Mouse (Mus musculus): Measurements from ENCODE around the gene Igsf9.

Igsf9 gene

GRCm38 (mm10) chr1:172509235-172509634 lies 27.6 kb downstream of the Igsf9 start:
- in situ Hi-C loops (cut with MboI; ENCODE audit: unreplicated experiment in 2 of 2): loop anchor here (25.0 kb wide), 1 partner anchor 372 kb away; the partner anchor contains the start of genes Dcaf8 (in 2 of the 2) and Pex19 (in 2 of the 2)

- in situ Hi-C loops (cut with MboI; ENCODE audit: unreplicated experiment in 2 of 2): loop anchor here (25.0 kb wide), 1 partner anchor 373 kb away; the partner anchor contains the start of genes Dcaf8 (in 2 of the 2) and Pex19 (in 2 of the 2)
Observed at GRCm38 (mm10) chr1:172509983-172510382, 28.4 kb downstream of the Igsf9 start.

GRCm38 (mm10) chr1:172510421-172510972 lies 28.9 kb downstream of the Igsf9 start:
- in situ Hi-C loops (cut with MboI; ENCODE audit: unreplicated experiment in 2 of 2): loop anchor here (25.0 kb wide), 1 partner anchor 373 kb away; the partner anchor contains the start of genes Dcaf8 (in 2 of the 2) and Pex19 (in 2 of the 2)

- in situ Hi-C loops (cut with MboI; ENCODE audit: unreplicated experiment in 2 of 2): loop anchor here (25.0 kb wide), 1 partner anchor 376 kb away; the partner anchor contains the start of genes Dcaf8 (in 2 of the 2) and Pex19 (in 2 of the 2)
Observed at GRCm38 (mm10) chr1:172512962-172513361, 31.4 kb downstream of the Igsf9 start.

GRCm38 (mm10) chr1:172513525-172514212 lies 32.1 kb downstream of the Igsf9 start:
- in situ Hi-C loops (cut with MboI; ENCODE audit: unreplicated experiment in 2 of 2): loop anchor here (25.0 kb wide), 1 partner anchor 376 kb away; the partner anchor contains the start of genes Dcaf8 (in 2 of the 2) and Pex19 (in 2 of the 2)

GRCm38 (mm10) chr1:172514213-172514529 lies 32.6 kb downstream of the Igsf9 start:
- in situ Hi-C loops (cut with MboI; ENCODE audit: unreplicated experiment in 2 of 2): loop anchor here (25.0 kb wide), 1 partner anchor 377 kb away; the partner anchor contains the start of genes Dcaf8 (in 2 of the 2) and Pex19 (in 2 of the 2)

- in situ Hi-C loops (cut with MboI; ENCODE audit: unreplicated experiment in 2 of 2): loop anchor here (25.0 kb wide), 1 partner anchor 377 kb away; the partner anchor contains the start of genes Dcaf8 (in 2 of the 2) and Pex19 (in 2 of the 2)
Observed at GRCm38 (mm10) chr1:172514551-172515268, 33.1 kb downstream of the Igsf9 start.

GRCm38 (mm10) chr1:172515396-172515795 lies 33.8 kb downstream of the Igsf9 start:
- in situ Hi-C loops (cut with MboI; ENCODE audit: unreplicated experiment in 2 of 2): loop anchor here (25.0 kb wide), 1 partner anchor 378 kb away; the partner anchor contains the start of genes Dcaf8 (in 2 of the 2) and Pex19 (in 2 of the 2)

GRCm38 (mm10) chr1:172518013-172518412 lies 36.4 kb downstream of the Igsf9 start:
- in situ Hi-C loops (cut with MboI; ENCODE audit: unreplicated experiment in 2 of 2): loop anchor here (25.0 kb wide), 1 partner anchor 381 kb away; the partner anchor contains the start of genes Dcaf8 (in 2 of the 2) and Pex19 (in 2 of the 2)

- in situ Hi-C loops (cut with MboI; ENCODE audit: unreplicated experiment in 2 of 2): loop anchor here (5.0 to 25.0 kb wide), 2 partner anchors 37 to 382 kb away; partner anchors contain the start of genes Dcaf8 (in 2 of the 2), Pex19 (in 2 of the 2) and Igsf9 (in 1 of the 2)
Observed at GRCm38 (mm10) chr1:172519644-172520043, 38.1 kb downstream of the Igsf9 start.

- in situ Hi-C loops (cut with MboI; ENCODE audit: unreplicated experiment in 2 of 2): loop anchor here (5.0 to 25.0 kb wide), 2 partner anchors 39 to 384 kb away; partner anchors contain the start of genes Dcaf8 (in 2 of the 2), Pex19 (in 2 of the 2) and Igsf9 (in 1 of the 2)
Observed at GRCm38 (mm10) chr1:172520576-172521440, 39.2 kb downstream of the Igsf9 start, which contains the start of gene Cfap45. TSS of gene Cfap45 (plus strand) at chr1:172520801.

GRCm38 (mm10) chr1:172522524-172522923 lies 40.9 kb downstream of the Igsf9 start:
- in situ Hi-C loops (cut with MboI; ENCODE audit: unreplicated experiment in 2 of 2): loop anchor here (5.0 to 25.0 kb wide), 2 partner anchors 40 to 385 kb away; partner anchors contain the start of genes Dcaf8 (in 2 of the 2), Pex19 (in 2 of the 2) and Igsf9 (in 1 of the 2)

- in situ Hi-C loops (cut with MboI; ENCODE audit: unreplicated experiment in 2 of 2): loop anchor here (5.0 to 25.0 kb wide), 2 partner anchors 41 to 386 kb away; partner anchors contain the start of genes Dcaf8 (in 2 of the 2), Pex19 (in 2 of the 2) and Igsf9 (in 1 of the 2)
Observed at GRCm38 (mm10) chr1:172523699-172524101, 42.1 kb downstream of the Igsf9 start.

GRCm38 (mm10) chr1:172525027-172525764 lies 43.6 kb downstream of the Igsf9 start:
- in situ Hi-C loops (cut with MboI; ENCODE audit: unreplicated experiment in 2 of 2): loop anchor here (5.0 kb wide), 3 partner anchors 33 to 107 kb away; partner anchors contain the start of gene Dusp23 (in 2 of the 2)

GRCm38 (mm10) chr1:172525971-172526370 lies 44.4 kb downstream of the Igsf9 start:
- in situ Hi-C loops (cut with MboI; ENCODE audit: unreplicated experiment in 2 of 2): loop anchor here (5.0 kb wide), 3 partner anchors 34 to 106 kb away; partner anchors contain the start of gene Dusp23 (in 2 of the 2)

GRCm38 (mm10) chr1:172526380-172527081 lies 44.9 kb downstream of the Igsf9 start:
- in situ Hi-C loops (cut with MboI; ENCODE audit: unreplicated experiment in 2 of 2): loop anchor here (5.0 kb wide), 3 partner anchors 34 to 106 kb away; partner anchors contain the start of gene Dusp23 (in 2 of the 2)

GRCm38 (mm10) chr1:172527431-172527830 lies 45.8 kb downstream of the Igsf9 start:
- in situ Hi-C loops (cut with MboI; ENCODE audit: unreplicated experiment in 2 of 2): loop anchor here (5.0 kb wide), 3 partner anchors 35 to 105 kb away; partner anchors contain the start of gene Dusp23 (in 2 of the 2)
